Mouse (Mus musculus) spleen, postnatal 4 days (tissue): ENCODE measurements around the gene Sdk1.

Experiments
- DNase-seq, 2 experiments: peaks; one replicate each; pipeline ENCODE4 v3.0.0; 2022; ENCODE audit warnings: low spot score in 2 of 2

The Sdk1 gene

GRCm38 (mm10) chr5:141889766-141890165, 648.5 kb downstream of the Sdk1 start:
- no peak for DNase-seq

GRCm38 (mm10) chr5:141896402-141896801, 655.1 kb downstream of the Sdk1 start:
- no peak for DNase-seq

GRCm38 (mm10) chr5:141897481-141897880, 656.2 kb downstream of the Sdk1 start:
- no peak for DNase-seq

- DNase-seq: no peak
Measured at GRCm38 (mm10) chr5:141899751-141900150, 658.5 kb downstream of the Sdk1 start.

- no peak for DNase-seq
Measured at GRCm38 (mm10) chr5:141902544-141903250, 661.4 kb downstream of the Sdk1 start.

GRCm38 (mm10) chr5:141910444-141910843, 669.2 kb downstream of the Sdk1 start:
- no peak for DNase-seq

- DNase-seq: no peak
Measured at GRCm38 (mm10) chr5:141910886-141911285, 669.6 kb downstream of the Sdk1 start.

- no peak for DNase-seq
Measured at GRCm38 (mm10) chr5:141912881-141913280, 671.6 kb downstream of the Sdk1 start.

GRCm38 (mm10) chr5:141916954-141917353, 675.7 kb downstream of the Sdk1 start:
- DNase-seq: no peak

- no peak for DNase-seq
Measured at GRCm38 (mm10) chr5:141939000-141939399, 697.7 kb downstream of the Sdk1 start.

GRCm38 (mm10) chr5:141940636-141941035, 699.3 kb downstream of the Sdk1 start:
- DNase-seq: no peak

GRCm38 (mm10) chr5:141950791-141951190, 709.5 kb downstream of the Sdk1 start:
- DNase-seq: no peak

GRCm38 (mm10) chr5:141952270-141952669, 711.0 kb downstream of the Sdk1 start:
- no peak for DNase-seq

GRCm38 (mm10) chr5:141952708-141953490, 711.6 kb downstream of the Sdk1 start:
- DNase-seq: no peak

GRCm38 (mm10) chr5:141971071-141971470, 729.8 kb downstream of the Sdk1 start:
- DNase-seq: no peak

GRCm38 (mm10) chr5:141979511-141979910, 738.2 kb downstream of the Sdk1 start:
- no peak for DNase-seq

GRCm38 (mm10) chr5:141980746-141981145, 739.5 kb downstream of the Sdk1 start:
- DNase-seq: no peak

GRCm38 (mm10) chr5:141984322-141984721, 743.0 kb downstream of the Sdk1 start:
- no peak for DNase-seq

- DNase-seq: peak; percentile 63 to 84
Measured at GRCm38 (mm10) chr5:141985003-141985402, 743.7 kb downstream of the Sdk1 start.

GRCm38 (mm10) chr5:141985551-141985950, 744.3 kb downstream of the Sdk1 start:
- no peak for DNase-seq

- DNase-seq: no peak
Measured at GRCm38 (mm10) chr5:141987287-141987799, 746.1 kb downstream of the Sdk1 start.

GRCm38 (mm10) chr5:141988685-141989084, 747.4 kb downstream of the Sdk1 start:
- DNase-seq: no peak

GRCm38 (mm10) chr5:141994192-141994591, 752.9 kb downstream of the Sdk1 start:
- no peak for DNase-seq
